Mouse (Mus musculus): ENCODE measurements around the gene Caprin2.

- TF ChIP-seq CTCF (IDR thresholded peaks at IDR 0.05 in 2 of 3, conservative IDR thresholded peaks at IDR 0.05 in 1 of 3; ENCODE audit: control insufficient read depth in 1 of 3, insufficient read depth in 1 of 3, low read depth in 2 of 3, low read length in 3 of 3, poor library complexity in 1 of 3, severe bottlenecking in 1 of 3) = no peak
- no peak for TF ChIP-seq SIN3A (IDR thresholded peaks at IDR 0.05; ENCODE audit: low read length)
- TF ChIP-seq HCFC1 (IDR thresholded peaks at IDR 0.05; ENCODE audit: low read depth, low read length) = no peak
- TF ChIP-seq POLR2A (IDR thresholded peaks at IDR 0.05; ENCODE audit: control insufficient read depth in 1 of 2, insufficient read depth in 1 of 2, low read depth in 1 of 2, low read length in 2 of 2, poor library complexity in 1 of 2) = no peak
- no peak for TF ChIP-seq E2F4 (IDR thresholded peaks at IDR 0.05; ENCODE audit: borderline replicate concordance, low read depth, low read length)
- TF ChIP-seq GABPA (IDR thresholded peaks at IDR 0.05; ENCODE audit: low read depth, low read length) = no peak
- no peak for TF ChIP-seq CHD2 (IDR thresholded peaks at IDR 0.05; ENCODE audit: low read length)
- TF ChIP-seq BHLHE40 (IDR thresholded peaks at IDR 0.05; ENCODE audit: borderline replicate concordance, low read depth, low read length) = no peak
Observed at GRCm38 (mm10) chr6:148943695-148944094, 47.7 kb upstream of the Caprin2 start.
